Mouse (Mus musculus) spleen, adult 2 months (tissue): ENCODE data around the gene Csf2. TPM values are rescaled to one million over a fixed set of nuclear protein-coding genes. Genes with fewer than 3 reads are reported as not detected.
"Not testable (repeated sequence)": the region's sequence is repeated elsewhere in the genome, so short reads cannot be mapped to it uniquely, and the experiment has no call there.

Source experiments
- DNase-seq, 2 experiments: peaks; one replicate each; pipeline versions ENCODE4 v3.0.0 to v3.0.0-alpha.2; 2012 to 2021; ENCODE audit warnings: low spot score in 2 of 2, low read depth in 1 of 2
- H3K27ac ChIP-seq: fragments of 200-500 bp; 2 replicates; pipeline ENCODE4 v1.5.1; 2012; ENCODE audit warnings: low read length, inconsistent platforms; ENCODE audit not compliant: insufficient read depth
- H3K27me3 ChIP-seq: fragments of 200-500 bp; 2 replicates; pipeline ENCODE4 v1.6.1; 2012; ENCODE audit warnings: mild to moderate bottlenecking, moderate library complexity, low read length, inconsistent platforms; ENCODE audit not compliant: control insufficient read depth, insufficient read depth
- H3K36me3 ChIP-seq: fragments of 200-500 bp; 2 replicates; pipeline ENCODE4 v1.6.1; 2012; ENCODE audit warnings: mild to moderate bottlenecking, low read length, inconsistent platforms; ENCODE audit not compliant: control insufficient read depth, insufficient read depth
- H3K4me1 ChIP-seq: fragments of 200-500 bp; 2 replicates; pipeline ENCODE4 v1.6.1; 2011; ENCODE audit warnings: inconsistent platforms; ENCODE audit not compliant: control insufficient read depth, insufficient read depth, insufficient read length
- H3K4me3 ChIP-seq: fragments of 200-500 bp; 2 replicates; pipeline ENCODE4 v1.5.1; 2011; ENCODE audit warnings: mild to moderate bottlenecking, inconsistent platforms; ENCODE audit not compliant: insufficient read depth, insufficient read length; ENCODE audit errors: extremely low read depth
- CTCF ChIP-seq: fragments of 200-500 bp; IDR thresholded peaks from 2 replicates; pipeline ENCODE4 v1.5.1; 2011; ENCODE audit warnings: mild to moderate bottlenecking, inconsistent platforms; ENCODE audit not compliant: insufficient read depth, insufficient read length, insufficient replicate concordance; ENCODE audit errors: extremely low read depth
- POLR2A ChIP-seq: fragments of 200-500 bp; IDR thresholded peaks from 2 replicates; pipeline ENCODE4 v1.6.1; 2011; ENCODE audit warnings: low read depth, low read length, inconsistent platforms
- WGBS: fragments of 180-500 bp; shearing (Covaris S2); methylation state at CpG from one replicate; pipeline ENCODE4 v1.1.7; 2018; 5-methylcytosine and 5-hydroxymethylcytosine counted together
- polyA plus RNA-seq: library from polyadenylated mRNA; depleted of rRNA; stranded (reverse); fragments of >200 nt; gene quantifications from 2 replicates; pipeline ENCODE4 v1.2.3, GENCODE M21; 2012; rRNA removed

The Csf2 gene
- polyA plus RNA-seq: 0.15 TPM in 1 of 2 replicates, not detected in the other

- Histone ChIP-seq H3K36me3 (no peaks in the 10 kb centered on the region), H3K4me1 (peaks cover 3% of the 10 kb centered on the region; the same call in 1 of the 2 replicates), H3K27me3 (no peaks in the 10 kb centered on the region), H3K27ac (no peak within 1 kb of the TSS), H3K4me3 (no peak within 1 kb of the TSS)
- TF ChIP-seq POLR2A: no peak
- no peak for TF ChIP-seq CTCF
- DNase-seq: no peak
- 20% methylated on average over 11 of the region's 11 CpGs for WGBS
Observed at GRCm38 (mm10) chr11:54248940-54249717, at the start of gene Csf2. Gene Csf2 (minus strand): TSS chr11:54249667.

- no peak for DNase-seq
- no peak overlapping the region for H3K4me3 ChIP-seq
- peaks cover under 1% of the 10 kb centered on the region; the same call in 1 of the 2 replicates for H3K4me1 ChIP-seq
- peaks cover 5% of the 10 kb centered on the region for H3K27me3 ChIP-seq
- no peaks in the 10 kb centered on the region for H3K36me3 ChIP-seq
- H3K27ac ChIP-seq: no peak overlapping the region
- TF ChIP-seq POLR2A: no peak
- TF ChIP-seq CTCF: no peak
Observed at GRCm38 (mm10) chr11:54298777-54299176, 49.3 kb upstream of the Csf2 start.

- not testable (repeated sequence) for H3K4me3 ChIP-seq, H3K27ac ChIP-seq, H3K27me3 ChIP-seq, DNase-seq, H3K36me3 ChIP-seq, H3K4me1 ChIP-seq
- 94% methylated on average over 2 of the region's 2 CpGs for WGBS
Observed at GRCm38 (mm10) chr11:54297471-54297870, 48.0 kb upstream of the Csf2 start.

GRCm38 (mm10) chr11:54296734-54297133 lies 47.3 kb upstream of the Csf2 start:
- no peak for TF ChIP-seq CTCF
- no peak for TF ChIP-seq POLR2A
- Histone ChIP-seq H3K4me3 (no peak overlapping the region), H3K4me1 (no peaks in the 10 kb centered on the region), H3K36me3 (no peaks in the 10 kb centered on the region), H3K27ac (no peak overlapping the region), H3K27me3 (no peaks in the 10 kb centered on the region)
- no peak for DNase-seq
- WGBS: 65% methylated on average over 1 of the region's 1 CpGs

GRCm38 (mm10) chr11:54295971-54296370 lies 46.5 kb upstream of the Csf2 start:
- no peak for DNase-seq
- no peak overlapping the region for H3K27ac ChIP-seq
- TF ChIP-seq POLR2A: no peak
- no peak for TF ChIP-seq CTCF
- WGBS: 89% methylated on average over 4 of the region's 4 CpGs
- no peaks in the 10 kb centered on the region for H3K4me1 ChIP-seq
- H3K36me3 ChIP-seq: no peaks in the 10 kb centered on the region
- H3K27me3 ChIP-seq: no peaks in the 10 kb centered on the region
- no peak overlapping the region for H3K4me3 ChIP-seq

- Histone ChIP-seq H3K27ac (no peak overlapping the region), H3K36me3 (no peaks in the 10 kb centered on the region), H3K4me3 (no peak overlapping the region), H3K4me1 (no peaks in the 10 kb centered on the region), H3K27me3 (no peaks in the 10 kb centered on the region)
- WGBS: 59% methylated on average over 12 of the region's 12 CpGs
- no peak for DNase-seq
- TF ChIP-seq CTCF (no peak), POLR2A (no peak)
Observed at GRCm38 (mm10) chr11:54293980-54294807, 44.7 kb upstream of the Csf2 start.

- 78% methylated on average over 2 of the region's 2 CpGs for WGBS
- TF ChIP-seq CTCF: no peak
- Histone ChIP-seq H3K4me3 (no peak overlapping the region), H3K27me3 (no peaks in the 10 kb centered on the region), H3K4me1 (peaks cover 2% of the 10 kb centered on the region; the same call in 1 of the 2 replicates), H3K27ac (no peak overlapping the region), H3K36me3 (no peaks in the 10 kb centered on the region)
- no peak for DNase-seq
Observed at GRCm38 (mm10) chr11:54292163-54292562, 42.7 kb upstream of the Csf2 start.
